Mouse (Mus musculus) small intestine, adult 2 months (tissue): ENCODE results near the gene Pklr. TPM values are rescaled to one million over a fixed set of nuclear protein-coding genes. Genes with fewer than 3 reads are reported as not detected.

Experiments used
- H3K27ac ChIP-seq: fragments of 200-500 bp; 2 replicates; pipeline ENCODE4 v1.5.1; 2012; ENCODE audit warnings: low read depth, low read length, control low read depth, inconsistent platforms; ENCODE audit not compliant: insufficient read depth
- H3K27me3 ChIP-seq: fragments of 200-500 bp; 2 replicates; pipeline ENCODE4 v1.6.1; 2012; ENCODE audit warnings: mild to moderate bottlenecking, moderate library complexity, low read length, inconsistent platforms; ENCODE audit not compliant: control insufficient read depth, insufficient read depth
- H3K36me3 ChIP-seq: fragments of 200-500 bp; 2 replicates; pipeline ENCODE4 v1.6.1; 2012; ENCODE audit warnings: mild to moderate bottlenecking, low read length, control low read depth, inconsistent platforms; ENCODE audit not compliant: control insufficient read depth, insufficient read depth
- H3K4me1 ChIP-seq: fragments of 200-500 bp; 2 replicates; pipeline ENCODE4 v1.6.1; 2012; ENCODE audit warnings: low read length, inconsistent platforms, mixed read lengths; ENCODE audit not compliant: control insufficient read depth, insufficient read depth, insufficient read length
- H3K4me3 ChIP-seq: fragments of 200-500 bp; 2 replicates; pipeline ENCODE4 v1.5.1; 2012; ENCODE audit warnings: low read depth, mild to moderate bottlenecking, control low read depth, inconsistent platforms, low read length, moderate library complexity
- CTCF ChIP-seq: fragments of 200-500 bp; IDR thresholded peaks from 2 replicates; pipeline ENCODE4 v1.5.1; 2012; ENCODE audit warnings: low read depth, mild to moderate bottlenecking, control low read depth, inconsistent platforms, low read length, moderate library complexity, mixed read lengths; ENCODE audit not compliant: insufficient replicate concordance, insufficient read length; ENCODE audit errors: extremely low read depth
- POLR2A ChIP-seq: fragments of 200-500 bp; IDR thresholded peaks from 2 replicates; pipeline ENCODE4 v1.6.1; 2012; ENCODE audit warnings: low read depth, mild to moderate bottlenecking, control low read depth, inconsistent platforms, low read length, moderate library complexity
- WGBS: fragments of 180-500 bp; shearing (Covaris S2); methylation state at CpG from one replicate; pipeline ENCODE4 v1.1.7; 2018; 5-methylcytosine and 5-hydroxymethylcytosine counted together
- polyA plus RNA-seq: library from polyadenylated mRNA; depleted of rRNA; stranded (reverse); fragments of >200 nt; gene quantifications from 2 replicates; pipeline ENCODE4 v1.2.3, GENCODE M21; 2012; rRNA removed

Pklr gene
- 264 and 580 TPM in 2 replicates for polyA plus RNA-seq

GRCm38 (mm10) chr3:89135958-89136357 is at the start of gene Pklr:
Pklr (plus strand) TSS chr3:89136142.
- no peak for TF ChIP-seq CTCF
- TF ChIP-seq POLR2A = no peak
- Histone ChIP-seq H3K4me3 (peak within 1 kb of the TSS; percentile 75), H3K27ac (peak within 1 kb of the TSS; percentile 91)

GRCm38 (mm10) chr3:89087338-89088110 is 48.4 kb upstream of the Pklr start:
- 29% methylated on average over 21 of the region's 21 CpGs for WGBS
- TF ChIP-seq POLR2A (no peak), CTCF (peak; percentile 69; the same call in 1 of the 2 replicates)
- Histone ChIP-seq H3K4me3 (peak overlapping the region; percentile 4; the same call in 1 of the 2 replicates), H3K4me1 (peaks cover 18% of the 10 kb centered on the region), H3K27me3 (peaks cover 12% of the 10 kb centered on the region), H3K27ac (no peak overlapping the region), H3K36me3 (peaks cover 13% of the 10 kb centered on the region; the same call in 1 of the 2 replicates)

More at GRCm38 (mm10) chr3:89135958-89136357, at the start of gene Pklr:
- H3K4me1 ChIP-seq = peaks cover 32% of the 10 kb centered on the region
- no peaks in the 10 kb centered on the region for H3K27me3 ChIP-seq
- 34% methylated on average over 3 of the region's 3 CpGs for WGBS
- peaks cover 5% of the 10 kb centered on the region for H3K36me3 ChIP-seq

- peaks cover 12% of the 10 kb centered on the region for H3K27me3 ChIP-seq
- H3K4me3 ChIP-seq = peak overlapping the region; percentile 80
- WGBS = 45% methylated on average over 14 of the region's 14 CpGs
- no peak overlapping the region for H3K27ac ChIP-seq
- H3K4me1 ChIP-seq = peaks cover 20% of the 10 kb centered on the region
- TF ChIP-seq POLR2A (no peak), CTCF (no peak)
- H3K36me3 ChIP-seq = peaks cover 13% of the 10 kb centered on the region; the same call in 1 of the 2 replicates
Observed at GRCm38 (mm10) chr3:89088974-89089373, 47.0 kb upstream of the Pklr start.

- Histone ChIP-seq H3K27me3 (peaks cover 12% of the 10 kb centered on the region), H3K36me3 (peaks cover 12% of the 10 kb centered on the region; the same call in 1 of the 2 replicates), H3K4me1 (peaks cover 20% of the 10 kb centered on the region), H3K27ac (peak overlapping the region; percentile 60), H3K4me3 (peak overlapping the region; percentile 80)
- no peak for TF ChIP-seq CTCF
- TF ChIP-seq POLR2A = peak; percentile 87; the same call in 1 of the 2 replicates
- under 1% methylated on average over 40 of the region's 40 CpGs for WGBS
Observed at GRCm38 (mm10) chr3:89089882-89090591, 45.9 kb upstream of the Pklr start.

GRCm38 (mm10) chr3:89090694-89091655 is 45.0 kb upstream of the Pklr start:
- TF ChIP-seq CTCF (peak; percentile 75), POLR2A (no peak)
- Histone ChIP-seq H3K27ac (no peak overlapping the region; the same call in 1 of the 2 replicates), H3K27me3 (peaks cover 12% of the 10 kb centered on the region), H3K4me3 (peak overlapping the region; percentile 80), H3K4me1 (peaks cover 20% of the 10 kb centered on the region), H3K36me3 (peaks cover 14% of the 10 kb centered on the region; the same call in 1 of the 2 replicates)
- under 1% methylated on average over 74 of the region's 74 CpGs for WGBS

GRCm38 (mm10) chr3:89091811-89092508 is 44.0 kb upstream of the Pklr start:
- peaks cover 20% of the 10 kb centered on the region for H3K4me1 ChIP-seq
- peaks cover 12% of the 10 kb centered on the region for H3K27me3 ChIP-seq
- no peak for TF ChIP-seq CTCF
- no peak for TF ChIP-seq POLR2A
- no peak overlapping the region for H3K27ac ChIP-seq
- H3K36me3 ChIP-seq = peaks cover 12% of the 10 kb centered on the region
- H3K4me3 ChIP-seq = 0 out of 2 replicates have a peak overlapping the region, but pooled peaks have one; percentile 2
- WGBS = 45% methylated on average over 20 of the region's 20 CpGs
